Mouse (Mus musculus): ENCODE measurements around the gene Ptprg.
"Not testable (repeated sequence)": the region's sequence is repeated elsewhere in the genome, so short reads cannot be mapped to it uniquely, and the experiment has no call there.

The Ptprg gene

GRCm38 (mm10) chr14:11963791-11964190 lies 410.5 kb downstream of the Ptprg start:
- no peak for DNase-seq (ENCODE audit: low spot score)

GRCm38 (mm10) chr14:11964326-11964725 lies 411.0 kb downstream of the Ptprg start:
- DNase-seq (ENCODE audit: low spot score) = not testable (repeated sequence)

- no peak for DNase-seq (ENCODE audit: low spot score)
These were observed 412.5 kb downstream of the Ptprg start for GRCm38 (mm10) chr14:11965878-11966277.

- no peak for DNase-seq (ENCODE audit: low spot score)
These were observed 428.4 kb downstream of the Ptprg start for GRCm38 (mm10) chr14:11981764-11982163.

GRCm38 (mm10) chr14:11983031-11983430 lies 429.7 kb downstream of the Ptprg start:
- no peak for DNase-seq (ENCODE audit: low spot score)

- no peak for DNase-seq (ENCODE audit: low spot score)
These were observed 430.8 kb downstream of the Ptprg start for GRCm38 (mm10) chr14:11984086-11984485.

GRCm38 (mm10) chr14:11988975-11989374 lies 435.6 kb downstream of the Ptprg start:
- DNase-seq (ENCODE audit: low spot score) = no peak

- DNase-seq (ENCODE audit: low spot score) = no peak
These were observed 437.8 kb downstream of the Ptprg start for GRCm38 (mm10) chr14:11991151-11991550.

GRCm38 (mm10) chr14:11992111-11992510 lies 438.8 kb downstream of the Ptprg start:
- no peak for DNase-seq (ENCODE audit: low spot score)

- DNase-seq (ENCODE audit: low spot score) = no peak
These were observed 439.2 kb downstream of the Ptprg start for GRCm38 (mm10) chr14:11992534-11992933.

GRCm38 (mm10) chr14:11997555-11997954 lies 444.2 kb downstream of the Ptprg start:
- DNase-seq (ENCODE audit: low spot score) = no peak

- DNase-seq (ENCODE audit: low spot score) = no peak
These were observed 445.1 kb downstream of the Ptprg start for GRCm38 (mm10) chr14:11998464-11998863.

GRCm38 (mm10) chr14:12004061-12004460 lies 450.7 kb downstream of the Ptprg start:
- no peak for DNase-seq (ENCODE audit: low spot score)

- no peak for DNase-seq (ENCODE audit: low spot score)
These were observed 458.4 kb downstream of the Ptprg start for GRCm38 (mm10) chr14:12011766-12012165.

GRCm38 (mm10) chr14:12025812-12026728 lies 472.7 kb downstream of the Ptprg start:
- no peak for DNase-seq (ENCODE audit: low spot score)

- DNase-seq (ENCODE audit: low spot score) = no peak
These were observed 473.9 kb downstream of the Ptprg start for GRCm38 (mm10) chr14:12027247-12027646.

GRCm38 (mm10) chr14:12029926-12030325 lies 476.6 kb downstream of the Ptprg start:
- DNase-seq (ENCODE audit: low spot score) = no peak

- DNase-seq (ENCODE audit: low spot score) = no peak
These were observed 483.4 kb downstream of the Ptprg start for GRCm38 (mm10) chr14:12036530-12037283.

GRCm38 (mm10) chr14:12039743-12040142 lies 486.4 kb downstream of the Ptprg start:
- DNase-seq (ENCODE audit: low spot score) = no peak

- no peak for DNase-seq (ENCODE audit: low spot score)
These were observed 488.2 kb downstream of the Ptprg start for GRCm38 (mm10) chr14:12041566-12041965.

- DNase-seq (ENCODE audit: low spot score) = no peak
These were observed 493.0 kb downstream of the Ptprg start for GRCm38 (mm10) chr14:12046226-12046882.

- no peak for DNase-seq (ENCODE audit: low spot score)
These were observed 494.3 kb downstream of the Ptprg start for GRCm38 (mm10) chr14:12047637-12048036.

Data from urinary bladder, postnatal 10 days (tissue).